Mouse (Mus musculus) neural tube, embryonic 10.5 days (tissue): Measurements from ENCODE around the gene Pip5k1b.

Experiments used
- DNase-seq: peaks from one replicate; pipeline ENCODE4 v3.0.0-alpha.2; 2017; ENCODE audit warnings: low spot score; ENCODE audit errors: extremely low spot score

The Pip5k1b gene

GRCm38 (mm10) chr19:24266046-24266830 is 289.4 kb downstream of the Pip5k1b start:
- DNase-seq, result no peak

GRCm38 (mm10) chr19:24264991-24265390 is 290.7 kb downstream of the Pip5k1b start:
- DNase-seq, result peak; percentile 77

GRCm38 (mm10) chr19:24262736-24263135 is 292.9 kb downstream of the Pip5k1b start:
- no peak for DNase-seq

- no peak for DNase-seq
Observed at GRCm38 (mm10) chr19:24259390-24260351, 296.0 kb downstream of the Pip5k1b start.

- no peak for DNase-seq
Observed at GRCm38 (mm10) chr19:24258368-24258767, 297.3 kb downstream of the Pip5k1b start.

- no peak for DNase-seq
Observed at GRCm38 (mm10) chr19:24257962-24258361, 297.7 kb downstream of the Pip5k1b start.

- no peak for DNase-seq
Observed at GRCm38 (mm10) chr19:24253657-24254260, 301.9 kb downstream of the Pip5k1b start.

- DNase-seq, result no peak
Observed at GRCm38 (mm10) chr19:24251869-24252268, 303.8 kb downstream of the Pip5k1b start.
